Mouse (Mus musculus) left cerebral cortex, adult 2 months (tissue): ENCODE results near the gene Ppp1r12b. TPM values are rescaled to one million over a fixed set of nuclear protein-coding genes. Genes with fewer than 3 reads are reported as not detected.

ENCODE experiments used
- DNase-seq, 2 experiments: peaks; one replicate each; pipeline ENCODE4 v3.0.0; 2021 to 2022; ENCODE audit warnings: low spot score in 2 of 2, mixed read lengths in 1 of 2; ENCODE audit errors: extremely low spot score in 1 of 2
- H3K27ac ChIP-seq: fragments of 200-600 bp; 2 replicates; pipeline ENCODE4 v1.8.1; 2022
- H3K4me3 ChIP-seq: fragments of 200-600 bp; 2 replicates; pipeline ENCODE4 v1.8.1; 2022
- CTCF ChIP-seq: fragments of 200-600 bp; IDR thresholded peaks from 2 replicates; pipeline ENCODE4 v1.8.1; 2022; ENCODE audit warnings: antibody characterized with exemption, mild to moderate bottlenecking, moderate library complexity
- intact Hi-C: fragments of 180-260 bp; cut with DNase I; formaldehyde crosslinking; loops from one replicate; pipeline ENCODE4 v1.15.1; 2025
- total RNA-seq, 2 experiments: library from RNA; stranded (reverse); gene quantifications; 2 replicates each; pipeline ENCODE4 v1.2.3; 2021

The Ppp1r12b gene
- total RNA-seq, 2 experiments from 2014 or later = 80.2 to 82.0 TPM

GRCm38 (mm10) chr1:134725276-134725675, 230.5 kb downstream of the Ppp1r12b start:
- Histone ChIP-seq H3K27ac (no peak overlapping the region), H3K4me3 (no peak overlapping the region)
- no peak for DNase-seq
- intact Hi-C loops = no loop called here
- TF ChIP-seq CTCF = peak; percentile 57

DNA sequence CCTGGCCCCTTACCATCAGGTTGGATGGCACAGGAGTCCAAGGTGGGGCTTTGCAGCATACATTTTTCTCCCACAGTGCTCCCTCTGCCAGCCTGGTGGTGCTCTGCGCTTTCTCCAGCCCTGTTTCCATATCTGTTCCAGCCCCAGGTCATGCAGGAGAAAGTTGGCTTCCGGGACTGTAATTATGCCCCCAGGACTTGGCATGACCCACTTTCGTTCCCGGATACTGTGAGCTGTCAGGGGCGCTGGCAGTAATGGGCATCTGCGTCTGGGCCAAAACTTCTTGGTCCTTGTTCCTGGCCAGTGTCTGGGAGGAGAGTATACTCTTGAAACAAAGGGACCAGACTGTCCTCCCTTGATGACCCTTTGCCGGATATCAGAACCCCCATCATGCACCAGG, 232.9 kb downstream of the Ppp1r12b start:
- TF ChIP-seq CTCF = no peak
- no peak overlapping the region for H3K27ac ChIP-seq

GRCm38 (mm10) chr1:134721486-134721885, 234.3 kb downstream of the Ppp1r12b start:
- Histone ChIP-seq H3K4me3 (no peak overlapping the region), H3K27ac (no peak overlapping the region)
- TF ChIP-seq CTCF = no peak
- intact Hi-C loops = no loop called here
- no peak for DNase-seq

More for the DNA sequence above, 232.9 kb downstream of the Ppp1r12b start:
- no peak for DNase-seq
- intact Hi-C loops = no loop called here
- H3K4me3 ChIP-seq = no peak overlapping the region

GRCm38 (mm10) chr1:134719718-134720304, 235.9 kb downstream of the Ppp1r12b start:
- Histone ChIP-seq H3K4me3 (no peak overlapping the region), H3K27ac (no peak overlapping the region)
- TF ChIP-seq CTCF = no peak
- intact Hi-C loops = no loop called here
- no peak for DNase-seq

- intact Hi-C loops = no loop called here
- Histone ChIP-seq H3K4me3 (no peak overlapping the region), H3K27ac (no peak overlapping the region)
- DNase-seq = no peak
- no peak for TF ChIP-seq CTCF
Observed at GRCm38 (mm10) chr1:134715092-134715491, 240.7 kb downstream of the Ppp1r12b start.

DNA sequence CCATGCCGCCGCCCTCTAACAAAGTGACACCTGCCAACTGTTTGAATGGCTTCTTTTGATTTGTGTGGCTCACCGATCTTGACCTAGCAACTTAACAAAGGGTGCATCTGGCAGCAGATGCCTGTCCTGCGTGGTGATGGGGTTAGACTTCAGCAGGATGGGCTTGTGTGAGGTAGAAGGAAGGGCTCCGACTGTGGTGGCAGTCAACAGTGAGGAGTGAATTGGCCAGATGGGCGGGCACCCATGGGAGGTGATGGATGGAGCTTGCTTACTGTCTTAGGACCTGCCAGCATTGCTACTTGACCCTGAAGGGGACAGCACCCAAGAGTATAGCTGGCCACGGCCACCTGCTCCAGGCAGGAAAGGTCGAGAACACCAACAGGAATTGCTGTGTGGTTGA, 241.6 kb downstream of the Ppp1r12b start:
- Histone ChIP-seq H3K27ac (no peak overlapping the region), H3K4me3 (no peak overlapping the region)
- DNase-seq = no peak
- TF ChIP-seq CTCF = no peak
- intact Hi-C loops = no loop called here

DNA sequence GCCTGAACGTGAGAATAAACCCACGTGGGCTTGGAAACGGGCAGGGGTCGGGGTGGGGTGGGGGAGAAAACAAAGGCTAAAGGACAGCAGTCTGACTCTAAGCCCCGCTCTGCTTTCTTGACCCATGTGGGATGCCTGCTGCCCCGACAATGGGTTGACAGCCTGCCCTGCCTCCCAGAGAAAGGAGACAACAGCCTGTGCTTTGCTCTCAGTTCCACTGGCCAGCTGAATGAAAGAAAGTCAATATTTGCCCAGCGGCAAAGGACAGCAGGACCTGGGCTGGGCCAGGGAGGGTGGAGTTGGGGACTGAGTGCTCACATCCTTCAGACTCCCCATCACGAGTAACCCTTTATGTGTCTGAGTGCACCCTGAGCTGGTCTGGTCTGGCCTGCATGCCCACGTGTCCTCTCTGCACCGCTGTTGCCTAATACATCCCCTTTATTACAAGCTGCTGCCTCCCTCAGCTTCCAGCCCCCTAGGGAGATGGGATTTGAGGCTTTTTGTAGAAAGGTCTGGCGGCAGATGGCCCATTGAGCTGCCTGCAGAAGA, 242.2 kb downstream of the Ppp1r12b start:
- DNase-seq = no peak
- Histone ChIP-seq H3K27ac (no peak overlapping the region), H3K4me3 (no peak overlapping the region)
- intact Hi-C loops = no loop called here
- no peak for TF ChIP-seq CTCF

GRCm38 (mm10) chr1:134712781-134713299, 242.9 kb downstream of the Ppp1r12b start:
- no peak overlapping the region for H3K27ac ChIP-seq
- intact Hi-C loops = no loop called here

GRCm38 (mm10) chr1:134711653-134712052, 244.1 kb downstream of the Ppp1r12b start:
- H3K4me3 ChIP-seq = no peak overlapping the region
- no peak for DNase-seq
- TF ChIP-seq CTCF = no peak
- intact Hi-C loops = no loop called here
- H3K27ac ChIP-seq = no peak overlapping the region

More at GRCm38 (mm10) chr1:134712781-134713299, 242.9 kb downstream of the Ppp1r12b start:
- TF ChIP-seq CTCF = no peak
- H3K4me3 ChIP-seq = no peak overlapping the region
- no peak for DNase-seq

DNA sequence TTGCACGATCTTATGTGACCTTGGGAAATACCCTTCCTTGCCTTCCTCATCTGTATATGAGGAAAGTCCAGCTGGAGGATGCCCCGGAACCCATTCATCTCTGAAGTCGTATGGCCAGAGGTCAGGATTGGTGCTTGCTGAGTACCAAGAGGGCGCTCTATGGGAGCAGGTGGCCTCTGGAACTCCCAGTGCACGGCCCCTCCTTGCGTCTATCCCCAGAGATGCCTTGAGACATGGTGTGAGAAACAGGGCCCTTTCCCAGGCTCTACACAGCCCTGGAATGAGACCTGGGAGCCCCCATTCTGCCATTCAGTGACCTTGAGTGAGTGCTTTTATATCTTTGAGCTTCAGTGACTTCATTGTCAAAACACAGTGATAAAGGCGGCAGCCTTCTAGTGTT, 244.7 kb downstream of the Ppp1r12b start:
- intact Hi-C loops = no loop called here
- no peak for TF ChIP-seq CTCF
- no peak for DNase-seq
- Histone ChIP-seq H3K4me3 (no peak overlapping the region), H3K27ac (no peak overlapping the region)

DNA sequence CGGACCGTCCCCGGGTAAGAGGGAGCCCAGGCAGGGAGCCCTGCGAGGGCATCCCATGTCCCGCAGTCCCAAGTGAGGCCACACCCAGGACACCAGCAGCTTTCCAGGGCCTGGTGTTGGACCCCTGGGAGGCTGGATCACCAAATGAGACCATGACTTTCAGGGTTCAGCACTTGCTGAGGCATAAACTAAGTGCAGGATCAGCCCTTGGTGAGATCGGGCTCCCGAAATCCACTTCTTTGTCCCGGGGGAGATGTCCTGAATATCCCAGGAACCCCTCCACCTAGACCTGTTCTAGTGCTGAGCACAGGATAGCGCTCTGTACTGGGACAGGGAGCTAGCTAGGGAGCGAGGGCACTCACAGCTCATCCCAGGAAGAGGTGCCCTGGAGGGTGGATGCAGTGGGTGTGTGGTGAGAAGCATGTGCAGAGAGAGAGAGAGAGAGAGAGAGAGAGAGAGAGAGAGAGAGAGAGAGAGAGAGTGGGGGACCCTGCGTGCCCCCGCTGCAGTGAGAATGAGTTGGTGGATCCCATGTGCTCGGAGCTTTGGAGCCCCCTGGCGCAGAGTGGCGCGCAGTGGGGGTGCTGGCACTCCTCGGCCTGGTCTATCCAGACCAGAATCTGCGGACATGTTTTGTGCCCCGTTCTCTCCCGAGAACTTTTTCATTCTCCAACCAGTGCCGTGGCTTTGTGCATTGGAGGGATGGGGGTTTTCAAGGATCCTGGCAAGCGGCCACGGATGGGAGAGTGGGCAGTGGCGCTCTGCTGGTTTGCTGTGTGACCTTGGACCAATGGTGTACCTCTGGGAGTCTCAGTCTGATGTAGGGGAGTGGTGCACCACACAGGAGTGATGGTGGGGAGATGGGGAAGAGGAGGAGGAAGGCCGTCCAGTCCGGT, 246.1 kb downstream of the Ppp1r12b start:
- Histone ChIP-seq H3K27ac (peak overlapping the region; percentile 45; the same call in 1 of the 2 replicates), H3K4me3 (peak overlapping the region; percentile 54)
- TF ChIP-seq CTCF = no peak; the same call in 1 of the 2 replicates
- intact Hi-C loops = loop anchor here (5.0 kb wide), 1 partner anchor 72 kb away; no protein-coding TSS in a partner anchor
- no peak for DNase-seq
